Mouse (Mus musculus) midbrain, embryonic 11.5 days (tissue): ENCODE data around the gene Ldb2. TPM values are rescaled to one million over a fixed set of nuclear protein-coding genes. Genes with fewer than 3 reads are reported as not detected.

Experiments used
- ATAC-seq: fragments of 200-750 bp; cut with Nextera tagmentation; 2 replicates; pipeline ENCODE4 v1.8.0; 2017; ENCODE audit warnings: moderate TSS enrichment, moderate library complexity; ENCODE audit not compliant: low FRiP score
- DNase-seq: peaks from one replicate; pipeline ENCODE4 v3.0.0; 2015; ENCODE audit warnings: low spot score; ENCODE audit errors: missing footprints
- H3K27ac ChIP-seq: fragments of 300-500 bp; sonication (generic); 2 replicates; pipeline ENCODE4 v1.5.1; 2014; ENCODE audit warnings: low read depth, low read length
- H3K27me3 ChIP-seq: fragments of 300-500 bp; sonication (generic); 2 replicates; pipeline ENCODE4 v1.6.1; 2014; ENCODE audit warnings: mild to moderate bottlenecking, low read length, moderate library complexity, mixed read lengths; ENCODE audit not compliant: control insufficient read depth, insufficient read depth
- H3K36me3 ChIP-seq: fragments of 300-500 bp; sonication (generic); 2 replicates; pipeline ENCODE4 v1.6.1; 2014; ENCODE audit warnings: mild to moderate bottlenecking, low read length, moderate library complexity, mixed read lengths; ENCODE audit not compliant: control insufficient read depth, insufficient read depth
- H3K4me1 ChIP-seq: fragments of 300-500 bp; sonication (generic); 2 replicates; pipeline ENCODE4 v1.6.1; 2014; ENCODE audit warnings: low read length; ENCODE audit not compliant: control insufficient read depth, insufficient read depth
- H3K4me2 ChIP-seq: fragments of 300-500 bp; sonication (generic); 2 replicates; pipeline ENCODE4 v1.6.1; 2014; ENCODE audit warnings: mild to moderate bottlenecking, moderate library complexity
- H3K4me3 ChIP-seq: fragments of 300-500 bp; sonication (generic); 2 replicates; pipeline ENCODE4 v1.5.1; 2014; ENCODE audit warnings: low read depth, low read length
- H3K9ac ChIP-seq: fragments of 300-500 bp; sonication (generic); 2 replicates; pipeline ENCODE4 v1.6.1; 2014; ENCODE audit warnings: low read length
- H3K9me3 ChIP-seq: fragments of 300-500 bp; sonication (generic); 2 replicates; pipeline ENCODE4 v1.6.1; 2016; ENCODE audit warnings: low read length; ENCODE audit not compliant: control insufficient read depth
- WGBS: fragments of 180-500 bp; shearing (Covaris S2); extraction: QIAGEN DNeasy Blood & Tissue Kit; methylation state at CpG from one replicate; pipeline ENCODE4 v1.1.7; 2014; 5-methylcytosine and 5-hydroxymethylcytosine counted together
- polyA plus RNA-seq: library from polyadenylated mRNA; unstranded; fragments of >200 nt; fragmentation: Nextera tagmentation; extraction: Ambion mirVana; gene quantifications from 2 replicates; pipeline ENCODE4 v1.2.1, GENCODE M21; 2014

The Ldb2 gene
- polyA plus RNA-seq, 1 experiment from 2014 or later: 15.6 TPM

- no peaks in the 10 kb centered on the region for H3K4me1 ChIP-seq
- H3K9me3 ChIP-seq: no peaks in the 10 kb centered on the region
- H3K27ac ChIP-seq: no peak overlapping the region
- no peak for ATAC-seq
- no peaks in the 10 kb centered on the region for H3K27me3 ChIP-seq
- DNase-seq: no peak
- H3K4me2 ChIP-seq: no peak overlapping the region
- WGBS: 83% methylated on average over 4 of the region's 4 CpGs
- no peaks in the 10 kb centered on the region for H3K36me3 ChIP-seq
- H3K4me3 ChIP-seq: no peak overlapping the region
- no peak overlapping the region for H3K9ac ChIP-seq
Measured at GRCm38 (mm10) chr5:44481406-44481805, 318.1 kb downstream of the Ldb2 start.

GRCm38 (mm10) chr5:44476356-44476755 lies 323.1 kb downstream of the Ldb2 start:
- WGBS: 22% methylated on average over 4 of the region's 4 CpGs
- ATAC-seq: peak; percentile 63; the same call in 1 of the 2 replicates
- Histone ChIP-seq H3K4me1 (no peaks in the 10 kb centered on the region), H3K27me3 (no peaks in the 10 kb centered on the region), H3K4me2 (no peak overlapping the region), H3K36me3 (no peaks in the 10 kb centered on the region), H3K9me3 (no peaks in the 10 kb centered on the region), H3K9ac (no peak overlapping the region), H3K4me3 (no peak overlapping the region), H3K27ac (no peak overlapping the region)
- DNase-seq: no peak

GRCm38 (mm10) chr5:44475543-44475942 lies 323.9 kb downstream of the Ldb2 start:
- Histone ChIP-seq H3K36me3 (no peaks in the 10 kb centered on the region), H3K4me2 (no peak overlapping the region), H3K27ac (no peak overlapping the region), H3K27me3 (no peaks in the 10 kb centered on the region), H3K9ac (no peak overlapping the region), H3K4me1 (no peaks in the 10 kb centered on the region), H3K4me3 (no peak overlapping the region), H3K9me3 (no peaks in the 10 kb centered on the region)
- no peak for DNase-seq
- WGBS: 96% methylated on average over 1 of the region's 1 CpGs
- ATAC-seq: no peak

- DNase-seq: peak; percentile 65
- no peaks in the 10 kb centered on the region for H3K4me1 ChIP-seq
- H3K9ac ChIP-seq: no peak overlapping the region
- no peaks in the 10 kb centered on the region for H3K36me3 ChIP-seq
- 87% methylated on average over 10 of the region's 10 CpGs for WGBS
- no peak overlapping the region for H3K27ac ChIP-seq
- ATAC-seq: no peak
- H3K4me3 ChIP-seq: no peak overlapping the region
- H3K4me2 ChIP-seq: no peak overlapping the region
- no peaks in the 10 kb centered on the region for H3K9me3 ChIP-seq
- no peaks in the 10 kb centered on the region for H3K27me3 ChIP-seq
Measured at GRCm38 (mm10) chr5:44473857-44474762, 325.4 kb downstream of the Ldb2 start.

GRCm38 (mm10) chr5:44465238-44465637 lies 334.2 kb downstream of the Ldb2 start:
- ATAC-seq (no peak), DNase-seq (no peak)
- Histone ChIP-seq H3K4me2 (no peak overlapping the region), H3K4me3 (no peak overlapping the region), H3K27ac (no peak overlapping the region), H3K27me3 (no peaks in the 10 kb centered on the region), H3K36me3 (no peaks in the 10 kb centered on the region), H3K9me3 (no peaks in the 10 kb centered on the region), H3K9ac (no peak overlapping the region), H3K4me1 (peaks cover 4% of the 10 kb centered on the region; the same call in 1 of the 2 replicates)
- WGBS: 79% methylated on average over 4 of the region's 4 CpGs
